Comparison of ENCODE assay signal across 8 mouse cellular contexts in genomic region chr8:88944038-88944437, GRCm38 (mm10).
DNase-seq lines count a peak whose midpoint lies in the region.

No protein-coding gene starts in this region.

- peak; percentile 21 for DNase-seq in heart, postnatal 4 days
- DNase-seq in heart, postnatal 10 days = no peak
- peak; percentile 20 for DNase-seq in right cerebral cortex, postnatal 4 days
- no peak for DNase-seq in right cerebral cortex, adult 18-20 months
- DNase-seq in forelimb bud, embryonic 11.5 days (ENCODE audit: low read depth, low spot score) = peak; percentile 26
- DNase-seq in testis, postnatal 10 days (ENCODE audit: low spot score) = peak; percentile 60
- no peak for DNase-seq in cerebellum, adult 9-11 months
- DNase-seq in B cell, adult 2 months = no peak

- intact Hi-C loops in heart, postnatal 10 days (cut with DNase I) = loop anchor here (10.0 kb wide), 1 partner anchor 631 kb away; no protein-coding TSS in a partner anchor

Comparison
In these comparisons a context has a peak if more than half of its experiments do, and no peak if none do; other contexts are left out.
1. DNase-seq: peak in heart, postnatal 4 days (single experiment), right cerebral cortex, postnatal 4 days (single experiment), forelimb bud, embryonic 11.5 days (single experiment) and testis, postnatal 10 days (single experiment); none in heart, postnatal 10 days (0 of 2), right cerebral cortex, adult 18-20 months (single experiment), cerebellum, adult 9-11 months (single experiment) and B cell, adult 2 months (0 of 2).